Mouse (Mus musculus): Measurements from ENCODE around the gene Zfp747.

- TF ChIP-seq CTCF (IDR thresholded peaks at IDR 0.05; ENCODE audit: borderline replicate concordance, control insufficient read depth, extremely low read depth, insufficient read depth, low read length, poor library complexity) (0 out of 2 replicates have a peak, but pooled peaks have one; percentile 16), POLR2A (IDR thresholded peaks at IDR 0.05; ENCODE audit: control insufficient read depth, extremely low read depth, insufficient read depth, low read length, poor library complexity) (no peak; the same call in 1 of the 2 replicates)
Observed at GRCm38 (mm10) chr7:127393157-127393943, 17.5 kb upstream of the Zfp747 start, which contains the start of gene E430018J23Rik.
